In the genomic region with DNA sequence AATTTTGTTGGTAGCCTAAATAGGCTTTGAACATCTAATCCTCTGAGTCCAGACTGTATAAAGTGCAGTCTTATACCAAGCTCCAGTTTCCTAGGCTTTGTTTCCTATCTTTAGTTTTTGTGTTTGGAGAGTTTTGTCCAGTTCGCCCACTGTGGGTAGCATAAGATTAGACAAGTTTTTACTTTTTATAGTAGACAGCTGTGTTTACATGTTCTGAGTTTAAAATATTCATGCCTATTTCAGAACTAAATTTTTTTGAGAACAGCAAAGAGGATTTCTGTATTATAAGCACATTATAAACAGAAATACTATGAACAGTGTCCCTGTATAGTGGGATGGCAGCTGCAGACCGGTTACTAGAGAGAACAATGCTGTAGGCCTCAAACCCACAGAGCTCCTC, we compare ENCODE assay signal across 17 mouse cellular contexts.
"Had no signal": no experiment of that assay in that cellular context is flagged by ENCODE, and none has a peak within 500 bp of the region (broad histone marks: within the 10 kb centered on the region; RNA-seq: fewer than 3 reads in every experiment).

No protein-coding gene starts in this region.

- H3K4me3 ChIP-seq: lung, embryonic 15.5 days; megakaryocyte, embryonic 14.5 days; midbrain, embryonic 13.5 days; midbrain, embryonic 15.5 days; neural tube, embryonic 12.5 days; stomach, embryonic 15.5 days had no signal

- H3K9ac ChIP-seq: lung, embryonic 15.5 days; midbrain, embryonic 13.5 days; midbrain, embryonic 15.5 days; neural tube, embryonic 12.5 days; stomach, embryonic 15.5 days had no signal

- H3K36me3 ChIP-seq: lung, embryonic 15.5 days; midbrain, embryonic 13.5 days; midbrain, embryonic 15.5 days; neural tube, embryonic 12.5 days; stomach, embryonic 15.5 days had no signal

- H3K9me3 ChIP-seq: lung, embryonic 15.5 days; midbrain, embryonic 13.5 days; midbrain, embryonic 15.5 days; neural tube, embryonic 12.5 days; stomach, embryonic 15.5 days had no signal

- H3K27me3 ChIP-seq: lung, embryonic 15.5 days; megakaryocyte, embryonic 14.5 days; midbrain, embryonic 13.5 days; midbrain, embryonic 15.5 days; neural tube, embryonic 12.5 days; stomach, embryonic 15.5 days had no signal

- H3K4me2 ChIP-seq: lung, embryonic 15.5 days; midbrain, embryonic 11.5 days; midbrain, embryonic 13.5 days; midbrain, embryonic 15.5 days; neural tube, embryonic 12.5 days; stomach, embryonic 15.5 days had no signal

- ATAC-seq: lung, postnatal 0 days; midbrain, embryonic 13.5 days; midbrain, embryonic 15.5 days had no signal

- H3K27ac ChIP-seq: lung, embryonic 15.5 days; macrophage; midbrain, embryonic 13.5 days; midbrain, embryonic 15.5 days; neural tube, embryonic 12.5 days; stomach, embryonic 15.5 days; stomach, postnatal 0 days had no signal

- DNase-seq: lung, adult 2 months; lung, postnatal 14 days; lung, postnatal 36 days; right cerebral cortex, postnatal 14 days; thymus, adult 2 months; thymus, postnatal 25 days; thymus, postnatal 4 days had no signal
